Mouse (Mus musculus): ENCODE data around the gene Kif13a. TPM values are rescaled to one million over a fixed set of nuclear protein-coding genes. Genes with fewer than 3 reads are reported as not detected.

Gene Kif13a
- polyA plus RNA-seq, 1 experiment from 2014 or later: 13.5 TPM

DNA sequence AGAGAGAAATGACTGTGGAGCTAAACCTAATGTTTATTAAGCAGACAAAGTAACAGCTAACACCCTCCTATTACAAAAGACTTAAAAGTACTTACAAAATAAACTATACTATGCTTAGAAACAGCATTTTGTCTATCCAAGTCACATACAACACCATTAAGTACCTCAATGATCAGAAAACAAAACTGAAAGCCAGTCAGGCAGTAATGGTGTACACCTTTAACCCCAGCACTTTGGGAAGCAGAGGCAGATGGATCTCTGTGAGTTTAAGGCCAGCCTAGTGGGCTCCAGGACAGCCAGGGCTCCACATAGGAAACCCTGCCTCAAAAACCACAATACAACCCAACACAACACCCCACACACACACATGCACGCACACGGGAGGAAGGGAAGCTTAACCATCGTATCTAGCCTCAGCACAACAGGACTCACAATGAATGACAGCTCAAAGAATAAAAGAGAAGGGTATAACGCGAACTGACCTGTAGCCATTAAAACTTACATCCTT lies 210.7 kb downstream of the Kif13a start:
- Histone ChIP-seq H3K27ac (replicated peaks) (no peak overlapping the region), H3K4me3 (ENCODE audit: low read depth, low read length) (no peak overlapping the region), H3K27me3 (ENCODE audit: control insufficient read depth, insufficient read depth, low read length) (no peaks in the 10 kb centered on the region), H3K4me2 (replicated peaks; ENCODE audit: low read depth) (no peak overlapping the region), H3K36me3 (ENCODE audit: control insufficient read depth, insufficient read depth, low read length) (no peaks in the 10 kb centered on the region), H3K4me1 (replicated peaks; ENCODE audit: control insufficient read depth, insufficient read depth) (no peaks in the 10 kb centered on the region), H3K9ac (ENCODE audit: low read length) (no peak overlapping the region), H3K9me3 (ENCODE audit: control insufficient read depth, low read length) (no peaks in the 10 kb centered on the region)
- DNase-seq (ENCODE audit: low spot score): no peak
- 76% methylated on average over 5 of the region's 5 CpGs for whole genome bisulfite sequencing
- TF ChIP-seq CTCF (IDR thresholded peaks at IDR 0.05; ENCODE audit: low read depth) (no peak), EP300 (optimal IDR thresholded peaks at IDR 0.05) (no peak)
- ATAC-seq (ENCODE audit: low FRiP score, low TSS enrichment): no peak

DNA sequence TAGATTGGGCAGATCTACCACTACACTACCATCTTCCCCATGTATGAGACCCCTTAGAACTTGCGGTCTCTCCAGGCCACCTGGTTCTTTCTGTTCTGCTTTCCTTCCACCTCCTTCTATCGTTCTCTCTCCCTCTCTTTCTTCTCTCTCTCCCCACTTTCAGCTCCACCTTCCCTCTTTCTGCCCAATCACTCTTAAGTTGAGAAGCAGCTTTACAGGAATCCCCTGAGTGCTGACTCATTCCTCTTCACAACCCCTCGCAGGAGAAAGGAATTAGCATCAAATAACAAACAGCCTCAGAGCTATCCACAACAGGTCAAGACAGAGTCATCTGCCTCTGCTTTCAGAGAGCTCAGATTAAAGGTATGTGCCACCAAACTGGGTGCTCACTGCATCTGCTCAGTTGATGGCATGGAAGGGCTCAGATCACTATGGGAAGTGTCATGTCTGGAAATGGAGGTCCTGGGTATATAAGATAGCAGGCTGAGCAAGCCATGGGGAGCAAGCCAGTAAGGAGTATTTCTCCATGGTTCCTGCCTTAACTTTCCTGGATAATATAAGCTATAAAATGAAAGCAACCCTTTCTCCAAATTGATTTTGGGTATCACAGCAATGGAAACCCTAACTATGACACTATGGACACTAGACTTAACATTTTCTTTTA lies 213.6 kb downstream of the Kif13a start:
- no peaks in the 10 kb centered on the region for H3K36me3 ChIP-seq (ENCODE audit: control insufficient read depth, insufficient read depth, low read length)
- no peaks in the 10 kb centered on the region for H3K4me1 ChIP-seq (replicated peaks; ENCODE audit: control insufficient read depth, insufficient read depth)
- H3K9ac ChIP-seq (ENCODE audit: low read length): no peak overlapping the region
- no peaks in the 10 kb centered on the region for H3K9me3 ChIP-seq (ENCODE audit: control insufficient read depth, low read length)
- no peak overlapping the region for H3K4me2 ChIP-seq (replicated peaks; ENCODE audit: low read depth)
- H3K27ac ChIP-seq (replicated peaks): no peak overlapping the region
- 68% methylated on average over 3 of the region's 3 CpGs for WGBS
- H3K4me3 ChIP-seq (ENCODE audit: low read depth, low read length): no peak overlapping the region
- H3K27me3 ChIP-seq (ENCODE audit: control insufficient read depth, insufficient read depth, low read length): no peaks in the 10 kb centered on the region
- ATAC-seq (ENCODE audit: low FRiP score, low TSS enrichment) (no peak), DNase-seq (ENCODE audit: low spot score) (no peak)
- TF ChIP-seq CTCF (IDR thresholded peaks at IDR 0.05; ENCODE audit: low read depth): no peak
- TF ChIP-seq EP300 (optimal IDR thresholded peaks at IDR 0.05): no peak

DNA sequence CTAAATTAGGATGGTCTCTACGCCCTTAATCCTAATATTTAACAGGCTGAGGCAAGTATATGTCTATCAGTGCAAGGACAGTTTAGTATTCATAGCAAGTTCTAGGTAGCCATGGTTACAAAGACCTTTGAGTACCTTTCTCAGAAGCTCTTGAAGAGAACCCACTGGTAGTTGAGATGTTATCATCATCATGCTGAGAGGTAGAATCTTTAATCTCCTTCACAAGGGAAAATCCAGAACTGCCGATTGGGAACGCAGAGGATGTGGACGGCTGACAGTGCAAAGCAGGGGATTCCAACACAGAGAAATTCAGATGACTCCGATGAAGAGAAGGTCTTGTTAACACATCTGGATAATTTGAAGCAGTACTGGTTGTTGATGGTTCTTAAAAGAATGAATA lies 216.2 kb downstream of the Kif13a start:
- H3K4me2 ChIP-seq (replicated peaks; ENCODE audit: low read depth): no peak overlapping the region
- no peaks in the 10 kb centered on the region for H3K9me3 ChIP-seq (ENCODE audit: control insufficient read depth, low read length)
- H3K4me3 ChIP-seq (ENCODE audit: low read depth, low read length): no peak overlapping the region
- H3K9ac ChIP-seq (ENCODE audit: low read length): no peak overlapping the region
- H3K27me3 ChIP-seq (ENCODE audit: control insufficient read depth, insufficient read depth, low read length): no peaks in the 10 kb centered on the region
- DNase-seq (ENCODE audit: low spot score) (no peak), ATAC-seq (ENCODE audit: low FRiP score, low TSS enrichment) (no peak)
- H3K36me3 ChIP-seq (ENCODE audit: control insufficient read depth, insufficient read depth, low read length): peaks cover 2% of the 10 kb centered on the region; the same call in 1 of the 2 replicates
- TF ChIP-seq CTCF (IDR thresholded peaks at IDR 0.05; ENCODE audit: low read depth) (no peak), EP300 (optimal IDR thresholded peaks at IDR 0.05) (no peak)
- WGBS: 92% methylated on average over 5 of the region's 5 CpGs
- no peaks in the 10 kb centered on the region for H3K4me1 ChIP-seq (replicated peaks; ENCODE audit: control insufficient read depth, insufficient read depth)
- H3K27ac ChIP-seq (replicated peaks): no peak overlapping the region

DNA sequence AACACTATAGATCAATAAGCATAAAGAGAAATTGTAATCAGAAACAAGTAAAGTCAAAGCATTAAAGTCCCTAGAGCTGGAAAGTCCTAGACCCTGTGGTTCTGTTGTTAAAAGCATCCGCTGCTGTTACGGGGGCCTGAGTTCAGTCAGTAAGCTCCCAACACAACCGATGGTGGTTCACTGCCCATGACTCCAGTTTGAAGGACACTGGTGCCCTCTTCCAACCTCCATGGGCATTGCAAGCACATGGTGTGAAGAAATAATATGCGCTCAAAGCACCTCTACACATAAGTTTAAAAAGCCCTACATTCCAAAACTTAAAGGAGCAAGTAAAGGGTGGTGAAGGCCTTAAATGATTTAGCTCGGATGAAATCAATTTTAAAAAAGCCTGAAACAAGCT lies 226.5 kb downstream of the Kif13a start:
- no peak for DNase-seq (ENCODE audit: low spot score)
- Histone ChIP-seq H3K36me3 (ENCODE audit: control insufficient read depth, insufficient read depth, low read length) (no peaks in the 10 kb centered on the region), H3K9me3 (ENCODE audit: control insufficient read depth, low read length) (no peaks in the 10 kb centered on the region), H3K27ac (replicated peaks) (no peak overlapping the region), H3K9ac (ENCODE audit: low read length) (no peak overlapping the region), H3K4me2 (replicated peaks; ENCODE audit: low read depth) (no peak overlapping the region), H3K4me3 (ENCODE audit: low read depth, low read length) (no peak overlapping the region), H3K4me1 (replicated peaks; ENCODE audit: control insufficient read depth, insufficient read depth) (no peaks in the 10 kb centered on the region), H3K27me3 (ENCODE audit: control insufficient read depth, insufficient read depth, low read length) (no peaks in the 10 kb centered on the region)
- WGBS: 85% methylated on average over 5 of the region's 5 CpGs
- ATAC-seq (ENCODE audit: low FRiP score, low TSS enrichment): no peak
- TF ChIP-seq CTCF (IDR thresholded peaks at IDR 0.05; ENCODE audit: low read depth) (peak; percentile 54), EP300 (optimal IDR thresholded peaks at IDR 0.05) (no peak)

DNA sequence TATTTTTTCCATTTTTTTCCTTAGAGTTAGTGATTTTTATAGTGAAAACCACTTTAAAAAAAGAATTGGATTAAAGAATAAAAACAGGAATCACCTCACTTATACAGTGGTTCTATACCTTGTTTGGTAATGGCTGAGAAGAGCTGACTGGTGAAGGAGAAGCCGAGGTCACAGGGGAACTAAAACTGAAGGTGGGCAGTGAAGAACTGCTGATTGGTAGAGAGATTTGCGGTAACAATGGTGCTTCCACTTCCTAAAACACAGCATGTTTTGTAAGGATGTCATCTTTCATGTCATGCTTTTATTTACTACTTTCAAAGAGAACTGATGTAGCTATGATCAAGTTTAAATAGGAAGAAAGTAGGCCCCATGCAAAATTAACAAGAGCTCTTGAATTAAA lies 228.2 kb downstream of the Kif13a start:
- Histone ChIP-seq H3K27ac (replicated peaks) (no peak overlapping the region), H3K9ac (ENCODE audit: low read length) (no peak overlapping the region), H3K4me3 (ENCODE audit: low read depth, low read length) (no peak overlapping the region), H3K36me3 (ENCODE audit: control insufficient read depth, insufficient read depth, low read length) (0 out of 2 replicates have a peak, but pooled peaks cover 3% of the 10 kb centered on the region), H3K4me1 (replicated peaks; ENCODE audit: control insufficient read depth, insufficient read depth) (no peaks in the 10 kb centered on the region), H3K4me2 (replicated peaks; ENCODE audit: low read depth) (no peak overlapping the region), H3K27me3 (ENCODE audit: control insufficient read depth, insufficient read depth, low read length) (no peaks in the 10 kb centered on the region), H3K9me3 (ENCODE audit: control insufficient read depth, low read length) (no peaks in the 10 kb centered on the region)
- 88% methylated on average over 2 of the region's 2 CpGs for whole genome bisulfite sequencing
- DNase-seq (ENCODE audit: low spot score) (no peak), ATAC-seq (ENCODE audit: low FRiP score, low TSS enrichment) (no peak)
- TF ChIP-seq EP300 (optimal IDR thresholded peaks at IDR 0.05): no peak
- no peak for TF ChIP-seq CTCF (IDR thresholded peaks at IDR 0.05; ENCODE audit: low read depth)

DNA sequence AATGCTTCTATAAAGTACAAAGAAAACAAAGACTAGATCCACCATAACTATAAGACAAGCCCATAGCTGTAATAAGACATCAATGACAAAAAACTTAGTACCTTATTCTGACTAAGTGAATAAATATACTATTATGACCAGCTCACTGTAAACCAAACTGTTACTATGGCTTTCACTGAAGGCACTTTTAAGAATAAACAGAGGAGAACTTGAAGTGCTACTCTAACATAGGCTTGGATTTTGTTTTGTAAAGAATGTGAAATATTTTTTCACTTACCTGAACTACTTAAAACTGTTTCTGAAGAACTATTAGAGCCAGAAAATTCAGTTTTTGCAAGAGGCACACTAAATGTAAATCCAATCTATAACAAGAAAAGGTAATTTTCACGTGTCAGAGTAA lies 230.3 kb downstream of the Kif13a start:
- Histone ChIP-seq H3K9me3 (ENCODE audit: control insufficient read depth, low read length) (no peaks in the 10 kb centered on the region), H3K4me2 (replicated peaks; ENCODE audit: low read depth) (no peak overlapping the region), H3K4me3 (ENCODE audit: low read depth, low read length) (no peak overlapping the region), H3K27ac (replicated peaks) (no peak overlapping the region), H3K36me3 (ENCODE audit: control insufficient read depth, insufficient read depth, low read length) (0 out of 2 replicates have a peak, but pooled peaks cover 3% of the 10 kb centered on the region), H3K27me3 (ENCODE audit: control insufficient read depth, insufficient read depth, low read length) (no peaks in the 10 kb centered on the region), H3K9ac (ENCODE audit: low read length) (no peak overlapping the region), H3K4me1 (replicated peaks; ENCODE audit: control insufficient read depth, insufficient read depth) (no peaks in the 10 kb centered on the region)
- TF ChIP-seq CTCF (IDR thresholded peaks at IDR 0.05; ENCODE audit: low read depth): no peak
- no peak for TF ChIP-seq EP300 (optimal IDR thresholded peaks at IDR 0.05)
- ATAC-seq (ENCODE audit: low FRiP score, low TSS enrichment): no peak
- no peak for DNase-seq (ENCODE audit: low spot score)
- WGBS: 75% methylated on average over 1 of the region's 1 CpGs

Other genes with a start within 250 kb of the Kif13a start
- 7.0 and 7.6 TPM in 2 replicates for gene Nup153, start 201.9 kb downstream of the Kif13a start, polyA plus RNA-seq (2015; fragmentation: Nextera tagmentation; extraction: Ambion mirVana)
- gene Nhlrc1, start 85.0 kb upstream of the Kif13a start, polyA plus RNA-seq (2015; fragmentation: Nextera tagmentation; extraction: Ambion mirVana): 3.6 and 3.8 TPM in 2 replicates
- 10.1 and 11.1 TPM in 2 replicates for gene Kdm1b, start 113.6 kb upstream of the Kif13a start, polyA plus RNA-seq (2015; fragmentation: Nextera tagmentation; extraction: Ambion mirVana)
- gene Tpmt, start 114.9 kb upstream of the Kif13a start, polyA plus RNA-seq (2015; fragmentation: Nextera tagmentation; extraction: Ambion mirVana): 10.0 and 10.2 TPM in 2 replicates
- gene Dek, start 176.3 kb upstream of the Kif13a start, polyA plus RNA-seq (2015; fragmentation: Nextera tagmentation; extraction: Ambion mirVana): 114 and 133 TPM in 2 replicates
- gene Rnf144b, start 192.8 kb upstream of the Kif13a start, polyA plus RNA-seq (2015; fragmentation: Nextera tagmentation; extraction: Ambion mirVana): 3.7 and 4.0 TPM in 2 replicates